Mouse (Mus musculus) bone marrow macrophage, adult 2 months (primary cell): Measurements from ENCODE around the gene Slc2a9.

Experiments used
- CTCF ChIP-seq: IDR thresholded peaks from 2 replicates; pipeline ENCODE4 v1.5.1; 2012; ENCODE audit warnings: low read depth, mild to moderate bottlenecking, low read length, moderate library complexity
- POLR2A ChIP-seq: IDR thresholded peaks from 2 replicates; pipeline ENCODE4 v1.6.1; 2012; ENCODE audit warnings: mild to moderate bottlenecking, low read depth, low read length, borderline replicate concordance

DNA sequence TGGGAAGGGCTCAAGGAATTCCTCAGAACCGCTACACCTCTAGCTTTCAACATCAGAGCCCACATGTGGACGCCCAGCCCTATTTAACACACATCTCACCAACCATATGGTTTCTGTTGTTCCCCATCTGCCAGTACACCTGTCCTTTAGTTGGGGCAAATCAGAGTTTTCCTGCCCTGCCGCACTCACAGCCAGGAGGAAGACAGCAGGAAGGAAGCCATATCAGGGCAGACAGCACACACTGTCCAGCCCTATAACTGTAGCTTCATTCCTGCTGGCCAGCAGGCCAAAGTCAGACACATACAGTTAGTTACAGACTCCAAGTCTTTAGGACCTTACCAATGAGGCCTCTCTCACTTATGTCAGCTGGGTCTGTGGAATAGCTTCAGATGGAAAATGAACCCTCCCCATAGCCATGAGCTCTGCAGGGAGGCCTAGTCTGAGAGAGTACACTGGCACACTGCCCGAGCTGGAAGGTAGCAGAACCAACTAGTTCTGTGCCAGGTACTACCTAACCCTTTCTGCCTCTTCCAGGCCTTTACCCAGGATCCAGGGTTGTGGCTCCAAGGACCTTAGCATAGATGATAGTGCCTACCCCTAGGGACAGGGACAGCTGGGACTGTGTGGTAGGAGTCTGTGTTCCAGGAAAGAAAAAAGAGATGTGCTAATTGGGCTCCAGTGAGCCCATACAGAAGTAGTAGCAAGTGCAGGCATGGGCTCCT is 40.7 kb upstream of the Slc2a9 start:
- TF ChIP-seq CTCF = no peak
- TF ChIP-seq POLR2A = no peak
